Mouse (Mus musculus) MEL (cell line): Measurements from ENCODE around the gene Zfr. TPM values are rescaled to one million over a fixed set of nuclear protein-coding genes. Genes with fewer than 3 reads are reported as not detected.

ENCODE experiments used
- DNase-seq: peaks from one replicate; pipeline ENCODE4 v3.0.0; 2011; ENCODE audit warnings: low read depth, low spot score
- H3K27ac ChIP-seq: 2 replicates; pipeline ENCODE4 v1.5.1; 2012; ENCODE audit warnings: low read depth, mild to moderate bottlenecking, control low read depth, low read length, moderate library complexity; ENCODE audit not compliant: control insufficient read depth
- H3K27me3 ChIP-seq, 2 experiments: fragments of 150-350 bp in 1 of 2; sonication (generic) in 1 of 2; 2 replicates each; pipeline ENCODE4 v1.6.1; 2012; ENCODE audit warnings: low read length in 2 of 2, mild to moderate bottlenecking in 2 of 2, improper control_type of control experiment in 1 of 2, moderate library complexity in 1 of 2; ENCODE audit not compliant: insufficient read depth in 2 of 2, control insufficient read depth in 1 of 2
- H3K36me3 ChIP-seq, 2 experiments: 2 replicates each; pipeline ENCODE4 v1.6.1; 2012 to 2014; ENCODE audit warnings: low read length in 2 of 2, improper control_type of control experiment in 1 of 2, inconsistent platforms in 1 of 2, mild to moderate bottlenecking in 1 of 2; ENCODE audit not compliant: insufficient read depth in 2 of 2, control insufficient read depth in 1 of 2
- H3K4me1 ChIP-seq, 2 experiments: fragments of 150-350 bp in 1 of 2; sonication (generic) in 1 of 2; 2 replicates each; pipeline ENCODE4 v1.6.1; 2012; ENCODE audit warnings: low read length in 2 of 2, improper control_type of control experiment in 1 of 2, mild to moderate bottlenecking in 1 of 2; ENCODE audit not compliant: insufficient read depth in 2 of 2, control insufficient read depth in 1 of 2
- H3K4me3 ChIP-seq, 2 experiments: fragments of 150-350 bp in 1 of 2; sonication (generic) in 1 of 2; 2 replicates each; pipeline ENCODE4 v1.5.1; 2012; ENCODE audit warnings: low read depth in 2 of 2, low read length in 2 of 2, mild to moderate bottlenecking in 2 of 2, moderate library complexity in 2 of 2, control low read depth in 1 of 2, improper control_type of control experiment in 1 of 2; ENCODE audit not compliant: control insufficient read depth in 1 of 2, insufficient read depth in 1 of 2
- H3K79me2 ChIP-seq: 2 replicates; pipeline ENCODE4 v1.6.1; 2012; ENCODE audit warnings: mild to moderate bottlenecking, low read length, moderate library complexity; ENCODE audit not compliant: control insufficient read depth, poor library complexity, insufficient read depth
- H3K9ac ChIP-seq: 2 replicates; pipeline ENCODE4 v1.6.1; 2012; ENCODE audit warnings: low read depth, mild to moderate bottlenecking, control low read depth, low read length, moderate library complexity; ENCODE audit not compliant: control insufficient read depth, poor library complexity, severe bottlenecking
- H3K9me3 ChIP-seq: fragments of 150-350 bp; sonication (generic); replicated peaks from 2 replicates; pipeline ENCODE4 v1.6.1; 2012; ENCODE audit warnings: mild to moderate bottlenecking, low read length, improper control_type of control experiment, moderate library complexity; ENCODE audit not compliant: insufficient read depth
- CHD1 ChIP-seq: IDR thresholded peaks from 2 replicates; pipeline ENCODE4 v1.6.1; 2012; ENCODE audit warnings: low read depth, mild to moderate bottlenecking, inconsistent platforms, low read length, improper control_type of control experiment
- E2F4 ChIP-seq: IDR thresholded peaks from 2 replicates; pipeline ENCODE4 v1.6.1; 2011; ENCODE audit warnings: low read depth, low read length, improper control_type of control experiment, borderline replicate concordance
- ETS1 ChIP-seq: IDR thresholded peaks from 2 replicates; pipeline ENCODE4 v1.6.1; 2012; ENCODE audit warnings: low read depth, mild to moderate bottlenecking, inconsistent platforms, low read length, improper control_type of control experiment, moderate library complexity
- GABPA ChIP-seq: IDR thresholded peaks from 2 replicates; pipeline ENCODE4 v1.6.1; 2012; ENCODE audit warnings: low read depth, mild to moderate bottlenecking, inconsistent platforms, low read length, improper control_type of control experiment, moderate library complexity
- KAT2A ChIP-seq: conservative IDR thresholded peaks from 2 replicates; pipeline ENCODE4 v1.6.1; 2012; ENCODE audit warnings: low read depth, low read length, improper control_type of control experiment, inconsistent platforms
- MAFK ChIP-seq: IDR thresholded peaks from 2 replicates; pipeline ENCODE4 v1.6.1; 2011; ENCODE audit warnings: low read depth, mild to moderate bottlenecking, low read length, improper control_type of control experiment, borderline replicate concordance
- MAZ ChIP-seq: IDR thresholded peaks from 2 replicates; pipeline ENCODE4 v1.6.1; 2012; ENCODE audit warnings: low read depth, mild to moderate bottlenecking, inconsistent platforms, low read length, improper control_type of control experiment
- MEF2A ChIP-seq: IDR thresholded peaks from 2 replicates; pipeline ENCODE4 v1.6.1; 2014; ENCODE audit warnings: low read depth, mild to moderate bottlenecking, inconsistent platforms, low read length, improper control_type of control experiment; ENCODE audit not compliant: poor library complexity, insufficient replicate concordance, severe bottlenecking; ENCODE audit errors: extremely low read depth
- NRF1 ChIP-seq: IDR thresholded peaks from 2 replicates; pipeline ENCODE4 v1.6.1; 2014; ENCODE audit warnings: low read depth, mild to moderate bottlenecking, inconsistent platforms, low read length, improper control_type of control experiment, moderate library complexity; ENCODE audit not compliant: poor library complexity, insufficient read depth, severe bottlenecking
- POLR2A ChIP-seq, 2 experiments: IDR thresholded peaks; 2 replicates each; pipeline ENCODE4 v1.6.1; 2011 to 2012; ENCODE audit warnings: low read length in 2 of 2, mild to moderate bottlenecking in 2 of 2, control low read depth in 1 of 2, improper control_type of control experiment in 1 of 2, low read depth in 1 of 2, moderate library complexity in 1 of 2; ENCODE audit not compliant: control insufficient read depth in 1 of 2, insufficient read depth in 1 of 2, poor library complexity in 1 of 2
- POLR2AphosphoS5 ChIP-seq: IDR thresholded peaks from 2 replicates; pipeline ENCODE4 v1.6.1; 2012; ENCODE audit warnings: low read depth, borderline replicate concordance, mild to moderate bottlenecking, inconsistent platforms, low read length, moderate library complexity, mixed read lengths
- SMC3 ChIP-seq: IDR thresholded peaks from 2 replicates; pipeline ENCODE4 v1.6.1; 2011; ENCODE audit warnings: low read depth, low read length, improper control_type of control experiment
- TAL1 ChIP-seq: IDR thresholded peaks from 2 replicates; pipeline ENCODE4 v1.6.1; 2012; ENCODE audit warnings: mild to moderate bottlenecking, inconsistent platforms, low read length, moderate library complexity, mixed read lengths
- TCF12 ChIP-seq: IDR thresholded peaks from 2 replicates; pipeline ENCODE4 v1.6.1; 2014; ENCODE audit warnings: low read depth, mild to moderate bottlenecking, inconsistent platforms, low read length, improper control_type of control experiment, moderate library complexity
- UBTF ChIP-seq: IDR thresholded peaks from 2 replicates; pipeline ENCODE4 v1.6.1; 2012; ENCODE audit warnings: low read depth, mild to moderate bottlenecking, inconsistent platforms, low read length, improper control_type of control experiment, moderate library complexity, borderline replicate concordance; ENCODE audit not compliant: insufficient read depth
- USF1 ChIP-seq: IDR thresholded peaks from 2 replicates; pipeline ENCODE4 v1.6.1; 2014; ENCODE audit warnings: low read depth, mild to moderate bottlenecking, inconsistent platforms, low read length, improper control_type of control experiment, moderate library complexity
- USF2 ChIP-seq, 2 experiments: IDR thresholded peaks; 2 replicates each; pipeline ENCODE4 v1.6.1; 2011 to 2012; ENCODE audit warnings: improper control_type of control experiment in 2 of 2, low read length in 2 of 2, borderline replicate concordance in 1 of 2, inconsistent platforms in 1 of 2, low read depth in 1 of 2, mild to moderate bottlenecking in 1 of 2; ENCODE audit not compliant: insufficient read depth in 1 of 2
- ZKSCAN1 ChIP-seq: IDR thresholded peaks from 2 replicates; pipeline ENCODE4 v1.6.1; 2012; ENCODE audit warnings: low read depth, mild to moderate bottlenecking, inconsistent platforms, low read length, improper control_type of control experiment, moderate library complexity
- polyA plus RNA-seq, 2 experiments: library from polyadenylated mRNA; stranded (reverse) in 1 of 2; unstranded in 1 of 2; fragments of >175 nt in 1 of 2; fragments of >200 nt in 1 of 2; gene quantifications; 2 replicates each; pipeline versions ENCODE4 v1.2.1 to v1.2.4; 2012; ENCODE audit warnings: low replicate concordance in 2 of 2, low read depth in 1 of 2; ENCODE audit not compliant: insufficient read length in 2 of 2, insufficient read depth in 1 of 2, missing spikeins in 1 of 2
- total RNA-seq: library from RNA; depleted of rRNA; stranded (reverse); fragments of 300-350 nt; gene quantifications from 2 replicates; pipeline ENCODE4 v1.2.3, GENCODE M21; 2012

The Zfr gene
- total and polyA plus RNA-seq, 3 experiments = 54.4 to 199 (median 108) TPM

GRCm38 (mm10) chr15:12204319-12205159, 86.9 kb downstream of the Zfr start, which contains the start of gene Mtmr12 (continued):
- TF ChIP-seq KAT2A (0 out of 2 replicates have a peak, but pooled peaks have one; percentile 28), MEF2A (no peak), MAFK (no peak), NRF1 (peak; percentile 25; the same call in 1 of the 2 replicates)

- Histone ChIP-seq H3K9me3 (no peaks in the 10 kb centered on the region), H3K79me2 (peaks cover 49% of the 10 kb centered on the region), H3K27ac (peak overlapping the region; percentile 70), H3K4me3 (peak overlapping the region; percentile 90 to 100), H3K27me3 (no peaks in the 10 kb centered on the region), H3K4me1 (peaks cover 10 to 20% of the 10 kb centered on the region in 2 experiments; a peak in 3 of 4 replicates), H3K9ac (peak overlapping the region; percentile 91), H3K36me3 (peaks cover 0 to 21% of the 10 kb centered on the region in 2 experiments; a peak in 3 of 4 replicates)
- peak; percentile 65 for DNase-seq
- TF ChIP-seq USF1 = no peak
- TF ChIP-seq TCF12 = no peak
- no peak for TF ChIP-seq USF2 (IDR thresholded peaks at IDR 0.05; ENCODE audit: borderline replicate concordance in 1 of 2, insufficient read depth in 1 of 2, low read depth in 1 of 2, low read length in 2 of 2)
- TF ChIP-seq GABPA = no peak
- TF ChIP-seq UBTF = no peak; the same call in 1 of the 2 replicates
- peak; percentile 90 for TF ChIP-seq ZKSCAN1
- 0 out of 2 replicates have a peak, but pooled peaks have one; percentile 20 for TF ChIP-seq CHD1
- TF ChIP-seq TAL1 = no peak
- TF ChIP-seq ETS1 = no peak
- TF ChIP-seq POLR2AphosphoS5 = no peak
- TF ChIP-seq E2F4 = no peak
- TF ChIP-seq POLR2A (IDR thresholded peaks at IDR 0.05; ENCODE audit: control insufficient read depth in 1 of 2, insufficient read depth in 1 of 2, low read depth in 1 of 2, low read length in 2 of 2, poor library complexity in 1 of 2) = no peak; a peak in 1 of 4 replicates
- TF ChIP-seq SMC3 = no peak
- no peak; the same call in 1 of the 2 replicates for TF ChIP-seq MAZ
- no peak; the same call in 1 of the 2 replicates for TF ChIP-seq KAT2A
Observed at GRCm38 (mm10) chr15:12205160-12205901, 87.7 kb downstream of the Zfr start.
